Mouse (Mus musculus) thymus, adult 18-20 months (tissue): ENCODE results near the gene Cbarp.

Experiments used
- DNase-seq, 2 experiments: peaks; one replicate each; pipeline ENCODE4 v3.0.0; 2022; ENCODE audit warnings: mixed read lengths in 2 of 2

Gene Cbarp

GRCm38 (mm10) chr10:80140666-80141035 lies at the start of gene Cbarp:
Cbarp (minus strand) TSS chr10:80140835.
- DNase-seq = no peak

GRCm38 (mm10) chr10:80189999-80190398 lies 49.4 kb upstream of the Cbarp start:
- no peak for DNase-seq

DNA sequence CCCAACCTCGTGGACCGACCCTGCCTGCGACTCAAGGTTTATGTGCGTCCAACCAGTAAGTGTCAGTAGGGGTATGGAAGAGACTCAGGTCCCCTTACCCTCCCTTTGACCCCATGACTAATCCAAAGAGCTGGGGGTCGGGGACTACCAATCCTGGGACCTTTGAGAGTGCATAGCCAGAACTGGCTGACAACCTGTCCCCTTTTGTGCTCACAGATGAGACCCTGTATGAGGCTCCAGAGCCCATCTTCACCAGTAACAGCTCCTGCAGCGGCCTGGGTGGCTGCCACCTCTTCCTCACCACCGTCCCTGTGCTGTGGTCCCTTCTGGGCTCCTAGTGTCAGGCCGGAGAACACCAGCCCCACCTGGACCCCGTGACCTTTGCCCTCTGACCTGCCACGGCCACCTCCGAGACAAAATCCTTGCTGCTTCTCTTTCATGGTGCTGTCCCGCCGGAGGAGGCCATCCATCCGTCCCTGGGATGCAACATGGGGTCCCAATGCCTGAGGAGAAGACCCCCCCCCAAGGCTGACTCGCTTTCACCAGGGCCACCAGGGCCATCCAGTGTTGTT lies 47.9 kb upstream of the Cbarp start:
- no peak for DNase-seq

DNA sequence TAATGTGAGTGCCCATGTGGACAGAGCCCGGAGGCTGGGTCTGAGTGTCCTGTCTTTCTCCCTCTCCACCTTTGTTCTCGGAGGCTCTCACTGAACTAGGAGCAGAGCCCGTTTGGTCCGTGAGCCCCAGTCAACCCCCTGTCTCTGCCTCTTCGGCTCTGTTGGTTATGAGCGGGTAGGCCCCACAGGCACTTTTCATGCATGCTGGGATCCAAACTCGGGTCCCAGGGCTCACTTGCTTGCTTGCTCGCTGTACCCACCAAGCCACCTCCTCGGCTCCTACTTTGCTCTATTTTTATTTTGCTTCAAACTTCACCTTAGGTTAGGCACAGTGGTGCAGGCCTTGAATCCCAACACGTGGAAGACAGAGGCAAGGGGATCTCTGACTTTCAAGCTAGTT lies 47.1 kb upstream of the Cbarp start:
- DNase-seq = no peak

GRCm38 (mm10) chr10:80186649-80187048 lies 46.0 kb upstream of the Cbarp start:
- DNase-seq = no peak

DNA sequence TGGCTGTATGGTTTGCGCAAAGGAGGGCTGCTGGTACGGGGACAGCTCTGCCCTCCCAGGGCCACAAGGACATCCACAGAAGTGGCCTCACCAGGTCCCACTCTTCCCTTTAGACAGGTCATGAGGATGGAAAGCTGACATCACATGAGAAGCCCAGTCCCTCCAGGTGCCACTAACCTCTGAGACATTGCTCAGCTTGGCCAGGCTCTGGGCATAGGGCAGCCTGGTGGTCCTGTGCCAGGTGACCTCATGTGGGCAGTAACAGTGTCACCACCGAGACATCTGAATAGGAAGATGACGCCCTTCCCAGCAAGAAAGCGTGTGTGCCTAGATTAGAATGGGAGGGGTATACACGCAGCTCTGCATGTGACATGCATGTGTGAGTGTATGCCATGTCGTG lies 41.9 kb upstream of the Cbarp start:
- no peak for DNase-seq

GRCm38 (mm10) chr10:80180823-80181222 lies 40.2 kb upstream of the Cbarp start:
- DNase-seq = no peak

- DNase-seq = no peak
Observed at GRCm38 (mm10) chr10:80180288-80180687, 39.7 kb upstream of the Cbarp start.

DNA sequence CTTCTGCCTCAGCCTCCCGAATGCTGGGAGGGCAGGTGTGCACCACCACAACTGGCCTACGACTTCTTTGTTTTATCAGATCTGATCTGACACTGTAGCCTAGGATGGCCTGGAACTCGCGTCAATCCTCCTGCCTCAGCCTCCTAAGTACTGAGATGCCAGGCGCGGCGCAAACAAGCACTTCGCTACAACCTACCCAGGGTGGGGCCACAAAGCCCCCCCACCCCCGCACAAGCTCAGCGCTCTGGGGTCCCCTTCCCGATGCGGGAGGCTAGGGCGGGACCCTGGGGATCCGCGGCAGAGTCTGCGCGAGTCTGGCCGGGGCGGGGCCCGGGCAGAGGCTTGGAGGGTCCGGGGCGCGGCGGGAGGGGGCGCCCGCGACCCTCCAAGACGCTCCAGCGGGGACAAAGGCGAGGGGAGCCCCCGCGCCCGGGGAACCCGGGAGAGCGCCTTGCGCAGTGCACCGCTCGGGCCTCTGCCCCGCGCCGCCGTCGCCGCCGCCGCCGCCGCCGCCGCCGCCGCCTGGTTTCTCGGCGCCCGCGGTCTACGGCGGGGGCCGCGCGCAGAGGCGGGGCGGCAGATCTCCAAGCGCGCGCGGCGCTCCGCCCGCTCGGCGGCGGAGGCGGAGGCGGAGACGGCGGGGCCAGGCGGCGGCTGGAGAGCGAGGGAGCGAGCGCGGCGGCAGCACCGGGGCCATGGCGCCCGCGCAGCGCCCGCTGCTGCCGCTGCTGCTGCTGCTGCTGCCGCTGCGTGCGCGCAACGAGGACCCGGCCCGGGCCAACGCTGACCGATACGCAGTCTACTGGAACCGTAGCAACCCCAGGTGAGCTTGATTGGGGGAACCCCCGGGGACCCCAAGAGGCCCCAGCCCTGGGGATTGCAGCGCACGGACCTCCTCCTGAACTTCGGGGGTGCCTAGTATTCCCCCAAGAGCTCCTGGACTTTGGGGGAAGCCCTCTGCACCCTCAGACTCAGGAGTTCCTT lies 38.7 kb upstream of the Cbarp start, which contains the start of gene Efna2:
Gene Efna2, plus strand, starts transcription at position 415 of the 984 bp plus-strand sequence.
- DNase-seq = no peak

- DNase-seq = no peak
Observed at GRCm38 (mm10) chr10:80177441-80178279, 37.0 kb upstream of the Cbarp start.

- DNase-seq = no peak
Observed at GRCm38 (mm10) chr10:80176270-80176834, 35.7 kb upstream of the Cbarp start.

DNA sequence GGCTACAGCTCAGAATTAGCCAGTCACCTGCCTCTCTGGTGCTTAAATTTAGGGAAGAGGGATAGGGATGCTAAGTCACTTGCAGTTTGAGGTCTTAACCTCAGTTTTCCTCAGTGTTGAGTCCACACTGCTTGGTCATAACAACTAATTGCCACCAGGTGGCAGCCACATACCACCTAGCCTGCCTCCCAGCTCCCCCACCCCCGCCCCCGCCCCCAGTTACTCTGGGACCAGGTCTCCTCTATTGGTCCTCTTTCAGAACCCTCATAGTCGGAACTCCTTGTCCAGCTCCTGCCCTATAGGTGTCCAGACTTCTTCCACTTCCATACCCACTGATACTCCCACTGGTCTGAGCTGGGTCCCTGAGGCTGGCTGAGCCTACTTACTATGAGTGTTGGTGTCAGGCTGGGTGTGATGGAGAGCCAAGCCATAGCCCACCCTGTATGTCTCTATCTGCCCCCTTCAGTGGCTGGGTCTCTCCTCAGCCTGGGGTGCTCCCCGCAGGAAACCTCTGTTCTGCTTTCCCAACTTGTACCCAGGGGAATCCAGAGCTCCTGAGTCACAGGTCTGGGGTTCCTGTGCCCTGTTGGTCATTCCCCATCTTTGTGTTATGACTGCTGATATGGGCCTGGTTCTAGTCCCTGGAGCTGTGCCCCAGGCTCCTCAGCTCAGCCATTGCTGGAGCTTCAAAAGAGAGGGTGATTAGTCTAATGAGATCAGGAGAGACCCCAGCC lies 35.1 kb upstream of the Cbarp start:
- DNase-seq = no peak

DNA sequence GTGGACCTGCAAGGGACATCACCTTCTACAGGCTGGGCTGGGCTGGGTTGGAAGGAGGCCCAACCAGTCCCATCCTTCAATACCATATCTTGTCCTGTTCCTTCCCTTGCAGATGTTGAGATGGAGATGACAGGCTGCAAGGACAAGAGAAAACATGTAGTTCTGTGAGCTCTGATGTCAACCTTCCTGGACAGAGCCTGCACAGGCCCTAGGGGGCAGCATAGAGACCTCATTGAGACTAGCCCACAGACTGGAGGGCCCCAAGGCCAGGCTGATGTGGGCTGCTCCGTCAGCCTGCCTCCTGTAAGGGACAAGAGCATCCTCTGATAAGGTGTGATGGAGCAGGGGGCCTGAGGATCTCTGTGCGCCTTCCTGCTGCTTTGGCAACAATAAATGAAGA lies 34.1 kb upstream of the Cbarp start:
- no peak for DNase-seq

- no peak for DNase-seq
Observed at GRCm38 (mm10) chr10:80173955-80174640, 33.5 kb upstream of the Cbarp start.

DNA sequence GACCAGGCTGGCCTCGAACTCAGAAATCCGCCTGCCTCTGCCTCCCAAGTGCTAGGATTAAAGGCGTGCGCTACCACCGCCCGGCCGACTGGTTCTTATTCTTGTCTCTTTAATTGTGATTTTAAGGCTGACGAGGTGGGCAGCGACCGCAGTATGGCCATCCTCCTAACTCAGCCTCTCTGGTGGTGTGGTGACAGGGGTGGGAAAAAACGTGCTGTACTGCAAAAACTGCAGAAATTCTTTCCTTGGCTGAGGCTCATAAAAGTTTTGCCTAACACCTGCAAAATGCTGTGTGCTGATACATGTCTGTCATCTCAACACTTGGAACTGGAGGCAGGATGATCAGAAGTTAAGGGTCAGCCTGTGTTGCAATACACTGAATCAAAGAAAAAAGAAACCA lies 32.7 kb upstream of the Cbarp start:
- DNase-seq = no peak

- DNase-seq = peak; percentile 76 to 88
Observed at GRCm38 (mm10) chr10:80172527-80173292, 32.1 kb upstream of the Cbarp start, which contains the start of gene 1600002K03Rik. 1600002K03Rik (plus strand) TSS chr10:80172944.

DNA sequence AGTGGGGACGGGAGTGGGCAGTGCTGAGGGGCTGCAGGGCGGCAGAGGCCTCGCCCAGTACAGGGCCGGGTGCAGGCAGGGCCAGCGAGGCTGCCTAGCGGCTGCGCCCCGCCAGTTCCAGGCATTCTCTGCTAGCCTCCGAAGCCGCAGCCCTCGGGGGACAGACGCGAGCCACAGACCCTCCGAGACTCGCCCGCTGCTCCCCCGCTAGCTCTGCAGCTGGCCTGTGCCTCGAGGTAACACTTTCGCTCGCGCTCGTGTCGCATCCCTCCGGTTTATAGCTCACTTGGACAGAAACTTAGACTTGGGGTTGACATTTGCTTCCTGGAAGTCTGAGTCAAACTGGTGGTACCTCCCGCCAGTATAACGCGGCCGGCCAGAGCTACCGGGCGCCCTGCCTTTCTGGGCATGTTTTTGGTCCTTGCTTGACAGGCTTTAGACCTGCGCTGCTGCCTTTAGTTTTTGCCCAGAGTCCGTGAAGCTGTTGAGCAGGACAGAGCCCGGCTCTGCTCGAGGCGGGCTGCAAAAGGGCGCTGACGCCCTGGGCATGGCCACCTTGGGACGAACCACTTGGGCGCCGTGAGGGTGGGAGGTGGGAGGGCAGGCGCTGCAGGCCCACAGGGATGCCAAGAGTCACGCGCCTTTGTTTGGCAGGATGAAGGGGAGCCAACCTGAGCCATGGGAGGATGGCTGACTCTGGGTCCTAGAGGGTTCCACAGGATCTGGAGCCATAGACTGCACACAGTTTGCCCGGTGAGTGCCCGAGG lies 31.3 kb upstream of the Cbarp start:
- DNase-seq = no peak

DNA sequence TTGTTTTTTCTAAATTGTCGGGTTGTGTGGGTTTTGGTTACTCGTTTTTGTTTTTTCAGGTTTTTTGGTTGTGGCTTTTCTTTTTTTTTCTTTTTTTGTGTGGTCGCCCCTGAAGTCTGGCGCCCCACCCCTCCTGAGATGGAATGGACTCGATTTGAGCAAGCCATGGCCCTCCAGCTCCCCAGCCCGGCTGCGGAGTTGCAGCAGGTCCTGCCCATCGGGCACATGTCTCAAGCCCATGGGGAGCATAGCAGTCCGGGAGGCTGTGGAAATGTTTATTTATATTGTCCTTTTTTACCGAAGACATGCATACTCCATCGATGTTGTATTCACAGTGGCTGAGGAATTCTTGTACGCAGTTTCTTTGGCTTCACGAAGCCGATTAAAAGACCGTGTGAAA lies 30.6 kb upstream of the Cbarp start:
- no peak for DNase-seq

GRCm38 (mm10) chr10:80170601-80171021 lies 30.0 kb upstream of the Cbarp start:
- no peak for DNase-seq

DNA sequence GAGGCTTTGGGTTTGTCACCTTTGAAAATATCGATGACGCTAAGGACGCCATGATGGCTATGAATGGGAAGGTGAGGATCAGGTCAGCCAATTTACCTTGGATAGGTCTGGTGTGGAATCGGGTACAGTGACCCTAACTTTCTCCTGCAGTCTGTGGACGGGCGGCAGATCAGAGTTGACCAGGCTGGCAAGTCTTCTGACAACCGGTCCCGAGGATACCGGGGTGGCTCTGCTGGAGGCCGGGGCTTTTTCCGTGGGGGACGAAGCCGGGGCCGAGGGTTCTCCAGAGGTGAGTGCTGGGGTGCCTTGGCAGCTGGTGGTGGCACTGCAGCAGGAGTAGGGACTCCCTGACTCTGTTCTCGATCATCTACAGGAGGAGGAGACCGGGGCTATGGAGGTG lies 29.4 kb upstream of the Cbarp start:
- no peak for DNase-seq
